Mouse (Mus musculus) embryonic facial prominence, embryonic 12.5 days (tissue): ENCODE results near the gene Mfap2. TPM values are rescaled to one million over a fixed set of nuclear protein-coding genes. Genes with fewer than 3 reads are reported as not detected.
A peak's percentile ranks its signal among the peaks of the same experiment; 100 is the strongest.

Source experiments
- ATAC-seq: fragments of 200-750 bp; cut with Nextera tagmentation; 2 replicates; pipeline ENCODE4 v1.8.0; 2017; ENCODE audit not compliant: insufficient number of reproducible peaks, insufficient read depth, low FRiP score, low TSS enrichment
- H3K27ac ChIP-seq: fragments of 300-500 bp; sonication (generic); 2 replicates; pipeline ENCODE4 v1.5.1; 2016; ENCODE audit warnings: mild to moderate bottlenecking
- H3K27me3 ChIP-seq: fragments of 300-500 bp; sonication (generic); 2 replicates; pipeline ENCODE4 v1.6.1; 2016; ENCODE audit warnings: mild to moderate bottlenecking, moderate library complexity
- H3K36me3 ChIP-seq: fragments of 300-500 bp; sonication (generic); 2 replicates; pipeline ENCODE4 v1.6.1; 2016; ENCODE audit warnings: mild to moderate bottlenecking
- H3K4me1 ChIP-seq: fragments of 300-500 bp; sonication (generic); 2 replicates; pipeline ENCODE4 v1.6.1; 2016
- H3K4me2 ChIP-seq: fragments of 300-500 bp; sonication (generic); replicated peaks from 2 replicates; pipeline ENCODE4 v1.6.1; 2016; ENCODE audit warnings: mild to moderate bottlenecking, moderate library complexity
- H3K4me3 ChIP-seq: fragments of 300-500 bp; sonication (generic); 2 replicates; pipeline ENCODE4 v1.5.1; 2016; ENCODE audit warnings: mild to moderate bottlenecking
- H3K9ac ChIP-seq: fragments of 300-500 bp; sonication (generic); 2 replicates; pipeline ENCODE4 v1.6.1; 2016; ENCODE audit warnings: mild to moderate bottlenecking, moderate library complexity
- H3K9me3 ChIP-seq: fragments of 300-500 bp; sonication (generic); 2 replicates; pipeline ENCODE4 v1.6.1; 2016; ENCODE audit warnings: mild to moderate bottlenecking, moderate library complexity
- WGBS: fragments of 180-500 bp; shearing (Covaris S2); methylation state at CpG from one replicate; pipeline ENCODE4 v1.1.7; 2016; 5-methylcytosine and 5-hydroxymethylcytosine counted together
- polyA plus RNA-seq: library from polyadenylated mRNA; unstranded; fragments of >200 nt; fragmentation: Nextera tagmentation; extraction: Ambion mirVana; gene quantifications from 2 replicates; pipeline ENCODE4 v1.2.1, GENCODE M21; 2016

Gene Mfap2
- polyA plus RNA-seq, 1 experiment from 2014 or later: 646 TPM

- no peak for ATAC-seq
- Histone ChIP-seq H3K9me3 (no peaks in the 10 kb centered on the region), H3K9ac (no peak overlapping the region), H3K4me3 (no peak overlapping the region), H3K27ac (no peak overlapping the region), H3K4me2 (no peak overlapping the region), H3K27me3 (no peaks in the 10 kb centered on the region), H3K36me3 (peaks cover 94% of the 10 kb centered on the region), H3K4me1 (no peaks in the 10 kb centered on the region)
- WGBS: 91% methylated on average over 7 of the region's 7 CpGs
These were observed 34.9 kb upstream of the Mfap2 start for GRCm38 (mm10) chr4:140975356-140975755.

DNA sequence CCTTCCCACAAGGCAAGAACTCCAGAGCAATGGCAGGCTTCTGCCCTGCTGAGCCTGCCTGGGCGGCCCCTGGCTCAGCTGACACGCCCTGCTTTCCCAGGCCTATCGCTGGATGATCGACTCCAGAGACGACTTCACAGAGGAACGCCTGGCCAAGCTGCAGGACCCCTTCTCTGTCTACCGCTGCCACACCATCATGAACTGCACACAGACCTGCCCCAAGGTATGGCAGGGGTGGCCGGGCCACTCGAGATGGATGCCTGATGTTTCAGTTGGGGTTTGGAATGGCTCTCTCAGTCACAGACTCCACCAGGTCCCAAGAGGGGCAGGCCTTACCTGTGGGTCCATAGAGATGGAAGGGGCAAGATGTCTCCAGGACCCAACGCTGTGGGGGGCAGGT, 32.9 kb upstream of the Mfap2 start:
- ATAC-seq: no peak
- Histone ChIP-seq H3K27ac (no peak overlapping the region), H3K4me1 (no peaks in the 10 kb centered on the region), H3K27me3 (no peaks in the 10 kb centered on the region), H3K9me3 (0 out of 2 replicates have a peak, but pooled peaks cover 5% of the 10 kb centered on the region), H3K36me3 (peaks cover 76% of the 10 kb centered on the region), H3K4me3 (no peak overlapping the region), H3K4me2 (no peak overlapping the region), H3K9ac (no peak overlapping the region)
- WGBS: 87% methylated on average over 10 of the region's 10 CpGs

GRCm38 (mm10) chr4:140977886-140978692, 32.1 kb upstream of the Mfap2 start:
- WGBS: 92% methylated on average over 14 of the region's 14 CpGs
- no peak overlapping the region for H3K4me2 ChIP-seq
- ATAC-seq: no peak
- 0 out of 2 replicates have a peak, but pooled peaks cover 5% of the 10 kb centered on the region for H3K9me3 ChIP-seq
- H3K27ac ChIP-seq: no peak overlapping the region
- H3K36me3 ChIP-seq: peaks cover 68% of the 10 kb centered on the region
- no peak overlapping the region for H3K9ac ChIP-seq
- H3K4me3 ChIP-seq: no peak overlapping the region
- H3K4me1 ChIP-seq: peaks cover 3% of the 10 kb centered on the region
- no peaks in the 10 kb centered on the region for H3K27me3 ChIP-seq

GRCm38 (mm10) chr4:140981605-140982004, 28.6 kb upstream of the Mfap2 start:
- Histone ChIP-seq H3K4me1 (peaks cover 11% of the 10 kb centered on the region), H3K4me3 (no peak overlapping the region), H3K9me3 (0 out of 2 replicates have a peak, but pooled peaks cover 5% of the 10 kb centered on the region), H3K9ac (no peak overlapping the region), H3K4me2 (no peak overlapping the region), H3K36me3 (peaks cover 33% of the 10 kb centered on the region), H3K27ac (no peak overlapping the region), H3K27me3 (no peaks in the 10 kb centered on the region)
- WGBS: 95% methylated on average over 2 of the region's 2 CpGs
- ATAC-seq: no peak

GRCm38 (mm10) chr4:140982808-140983207, 27.4 kb upstream of the Mfap2 start:
- H3K27ac ChIP-seq: peak overlapping the region; percentile 52
- H3K9me3 ChIP-seq: 0 out of 2 replicates have a peak, but pooled peaks cover 5% of the 10 kb centered on the region
- no peak overlapping the region for H3K9ac ChIP-seq
- peaks cover 16% of the 10 kb centered on the region for H3K4me1 ChIP-seq
- 77% methylated on average over 3 of the region's 4 CpGs for WGBS
- H3K36me3 ChIP-seq: peaks cover 20% of the 10 kb centered on the region
- H3K4me2 ChIP-seq: no peak overlapping the region
- no peak overlapping the region for H3K4me3 ChIP-seq
- no peaks in the 10 kb centered on the region for H3K27me3 ChIP-seq
- ATAC-seq: no peak

DNA sequence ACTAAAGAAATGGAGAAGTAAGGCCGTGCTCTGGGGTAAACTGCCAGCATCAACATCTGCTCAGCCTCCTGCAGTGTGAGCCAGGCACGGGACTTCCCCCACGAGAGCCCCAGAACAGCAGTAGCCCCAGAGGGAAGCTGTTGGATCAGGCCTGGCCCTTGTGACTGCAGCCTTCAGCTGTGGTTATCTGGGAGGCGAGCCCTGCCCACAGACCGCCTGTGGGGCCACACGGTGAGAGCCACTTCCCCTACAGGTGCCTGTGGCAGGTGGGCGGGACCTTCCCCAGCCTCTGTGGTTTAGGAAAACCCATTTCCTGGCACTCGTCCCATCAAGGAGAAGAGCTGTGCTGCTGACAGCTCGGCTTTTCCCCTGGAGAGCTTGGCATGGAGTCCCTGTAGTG, 26.8 kb upstream of the Mfap2 start:
- no peak for ATAC-seq
- 6% methylated on average over 9 of the region's 9 CpGs for WGBS
- Histone ChIP-seq H3K9ac (no peak overlapping the region), H3K4me1 (peaks cover 20% of the 10 kb centered on the region), H3K4me3 (no peak overlapping the region), H3K9me3 (0 out of 2 replicates have a peak, but pooled peaks cover 5% of the 10 kb centered on the region), H3K27me3 (no peaks in the 10 kb centered on the region), H3K36me3 (peaks cover 16% of the 10 kb centered on the region), H3K27ac (peak overlapping the region; percentile 52), H3K4me2 (no peak overlapping the region)

DNA sequence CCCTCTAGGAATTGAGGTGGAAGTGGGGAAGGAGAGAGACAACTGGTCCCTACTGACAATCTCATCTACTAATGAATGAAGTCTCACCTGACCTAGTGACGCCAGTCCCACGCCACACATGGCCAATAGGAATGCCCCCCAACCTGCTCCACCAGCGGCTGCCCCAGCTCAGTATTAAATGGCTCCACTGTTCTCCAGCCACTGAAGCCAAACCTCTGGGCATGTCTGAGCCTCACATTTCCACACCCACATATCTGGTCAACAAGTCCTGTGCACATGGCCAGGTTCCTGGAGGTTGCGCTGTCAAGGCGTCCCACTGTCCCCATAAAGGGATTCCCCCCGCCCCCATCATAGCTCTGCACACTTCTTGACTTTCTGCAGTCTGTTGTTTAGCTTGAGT, 25.7 kb upstream of the Mfap2 start:
- no peak overlapping the region for H3K4me3 ChIP-seq
- H3K4me1 ChIP-seq: peaks cover 28% of the 10 kb centered on the region
- WGBS: 89% methylated on average over 6 of the region's 6 CpGs
- ATAC-seq: no peak
- peaks cover 5% of the 10 kb centered on the region for H3K36me3 ChIP-seq
- H3K27ac ChIP-seq: no peak overlapping the region
- H3K9ac ChIP-seq: no peak overlapping the region
- 0 out of 2 replicates have a peak, but pooled peaks cover 5% of the 10 kb centered on the region for H3K9me3 ChIP-seq
- H3K27me3 ChIP-seq: no peaks in the 10 kb centered on the region
- no peak overlapping the region for H3K4me2 ChIP-seq

- Histone ChIP-seq H3K4me1 (peaks cover 28% of the 10 kb centered on the region), H3K4me2 (peak overlapping the region; percentile 74), H3K4me3 (peak overlapping the region; percentile 81), H3K36me3 (no peaks in the 10 kb centered on the region), H3K27ac (no peak overlapping the region), H3K9ac (peak overlapping the region; percentile 94), H3K27me3 (no peaks in the 10 kb centered on the region), H3K9me3 (0 out of 2 replicates have a peak, but pooled peaks cover 5% of the 10 kb centered on the region)
- no peak for ATAC-seq
- WGBS: 31% methylated on average over 14 of the region's 15 CpGs
These were observed 24.1 kb upstream of the Mfap2 start for GRCm38 (mm10) chr4:140986024-140986710.

GRCm38 (mm10) chr4:140986711-140987395, 23.4 kb upstream of the Mfap2 start, which contains the start of gene Atp13a2:
TSS of gene Atp13a2 (plus strand) at chr4:140986873.
- WGBS: under 1% methylated on average over 58 of the region's 58 CpGs
- H3K27ac ChIP-seq: no peak within 1 kb of the TSS
- no peaks in the 10 kb centered on the region for H3K9me3 ChIP-seq
- peaks cover 28% of the 10 kb centered on the region for H3K4me1 ChIP-seq
- peak within 1 kb of the TSS; percentile 94 for H3K9ac ChIP-seq
- ATAC-seq: peak; percentile 80
- H3K27me3 ChIP-seq: no peaks in the 10 kb centered on the region
- no peaks in the 10 kb centered on the region for H3K36me3 ChIP-seq
- peak within 1 kb of the TSS; percentile 74 for H3K4me2 ChIP-seq
- H3K4me3 ChIP-seq: peak within 1 kb of the TSS; percentile 81

GRCm38 (mm10) chr4:140987476-140987875, 22.7 kb upstream of the Mfap2 start:
- no peaks in the 10 kb centered on the region for H3K9me3 ChIP-seq
- peak overlapping the region; percentile 94 for H3K9ac ChIP-seq
- peaks cover 28% of the 10 kb centered on the region for H3K4me1 ChIP-seq
- H3K27me3 ChIP-seq: no peaks in the 10 kb centered on the region
- WGBS: 23% methylated on average over 7 of the region's 7 CpGs
- no peak for ATAC-seq
- no peak overlapping the region for H3K27ac ChIP-seq
- H3K4me2 ChIP-seq: peak overlapping the region; percentile 74
- H3K4me3 ChIP-seq: peak overlapping the region; percentile 81
- 0 out of 2 replicates have a peak, but pooled peaks cover 2% of the 10 kb centered on the region for H3K36me3 ChIP-seq

- Histone ChIP-seq H3K9ac (no peak overlapping the region), H3K36me3 (peaks cover 12% of the 10 kb centered on the region), H3K4me3 (no peak overlapping the region), H3K9me3 (no peaks in the 10 kb centered on the region), H3K27ac (no peak overlapping the region), H3K4me1 (peaks cover 18% of the 10 kb centered on the region), H3K4me2 (no peak overlapping the region), H3K27me3 (no peaks in the 10 kb centered on the region)
- no peak for ATAC-seq
- WGBS: 65% methylated on average over 7 of the region's 7 CpGs
These were observed 21.4 kb upstream of the Mfap2 start for GRCm38 (mm10) chr4:140988706-140989290.
